Mouse (Mus musculus) stomach, postnatal 0 days (tissue): ENCODE measurements around the gene Ces1a. TPM values are rescaled to one million over a fixed set of nuclear protein-coding genes. Genes with fewer than 3 reads are reported as not detected.

Experiments used
- ATAC-seq: fragments of 200-750 bp; cut with Nextera tagmentation; 2 replicates; pipeline ENCODE4 v1.8.0; 2017; ENCODE audit not compliant: low FRiP score, low TSS enrichment
- DNase-seq: peaks from one replicate; pipeline ENCODE4 v3.0.0-alpha.2; 2016; ENCODE audit warnings: low spot score
- H3K27ac ChIP-seq: fragments of 300-500 bp; sonication (generic); replicated peaks from 2 replicates; pipeline ENCODE4 v1.5.1; 2014; ENCODE audit warnings: mild to moderate bottlenecking, control low read depth
- H3K27me3 ChIP-seq: fragments of 300-500 bp; sonication (generic); 2 replicates; pipeline ENCODE4 v1.6.1; 2014; ENCODE audit warnings: low read length; ENCODE audit not compliant: control insufficient read depth, insufficient read depth
- H3K36me3 ChIP-seq: fragments of 300-500 bp; sonication (generic); 2 replicates; pipeline ENCODE4 v1.6.1; 2014; ENCODE audit warnings: low read length, mixed read lengths; ENCODE audit not compliant: control insufficient read depth, insufficient read depth
- H3K4me1 ChIP-seq: fragments of 300-500 bp; sonication (generic); replicated peaks from 2 replicates; pipeline ENCODE4 v1.6.1; 2014; ENCODE audit warnings: antibody characterized with exemption; ENCODE audit not compliant: control insufficient read depth, insufficient read depth
- H3K4me2 ChIP-seq: fragments of 300-500 bp; sonication (generic); replicated peaks from 2 replicates; pipeline ENCODE4 v1.6.1; 2014; ENCODE audit warnings: low read depth, mild to moderate bottlenecking, control low read depth, moderate library complexity
- H3K4me3 ChIP-seq: fragments of 300-500 bp; sonication (generic); 2 replicates; pipeline ENCODE4 v1.5.1; 2014; ENCODE audit warnings: low read depth, low read length, control low read depth
- H3K9ac ChIP-seq: fragments of 300-500 bp; sonication (generic); 2 replicates; pipeline ENCODE4 v1.6.1; 2014; ENCODE audit warnings: mild to moderate bottlenecking, low read length, control low read depth, mixed read lengths
- H3K9me3 ChIP-seq: fragments of 300-500 bp; sonication (generic); 2 replicates; pipeline ENCODE4 v1.6.1; 2016; ENCODE audit warnings: low read length; ENCODE audit not compliant: control insufficient read depth
- CTCF ChIP-seq: IDR thresholded peaks from 2 replicates; pipeline ENCODE4 v1.5.1; 2016; ENCODE audit warnings: antibody characterized with exemption, low read depth, mild to moderate bottlenecking, moderate library complexity
- EP300 ChIP-seq: optimal IDR thresholded peaks from 2 replicates; pipeline ENCODE3; 2016; ENCODE audit warnings: antibody characterized with exemption
- WGBS: fragments of 180-500 bp; shearing (Covaris S2); extraction: QIAGEN DNeasy Blood & Tissue Kit; methylation state at CpG from one replicate; pipeline ENCODE4 v1.1.7; 2014; 5-methylcytosine and 5-hydroxymethylcytosine counted together
- polyA plus RNA-seq: library from polyadenylated mRNA; unstranded; fragments of >200 nt; fragmentation: Nextera tagmentation; extraction: Ambion mirVana; gene quantifications from 2 replicates; pipeline ENCODE4 v1.2.1, GENCODE M21; 2015

Gene Ces1a
- polyA plus RNA-seq, 1 experiment from 2014 or later, result not detected

DNA sequence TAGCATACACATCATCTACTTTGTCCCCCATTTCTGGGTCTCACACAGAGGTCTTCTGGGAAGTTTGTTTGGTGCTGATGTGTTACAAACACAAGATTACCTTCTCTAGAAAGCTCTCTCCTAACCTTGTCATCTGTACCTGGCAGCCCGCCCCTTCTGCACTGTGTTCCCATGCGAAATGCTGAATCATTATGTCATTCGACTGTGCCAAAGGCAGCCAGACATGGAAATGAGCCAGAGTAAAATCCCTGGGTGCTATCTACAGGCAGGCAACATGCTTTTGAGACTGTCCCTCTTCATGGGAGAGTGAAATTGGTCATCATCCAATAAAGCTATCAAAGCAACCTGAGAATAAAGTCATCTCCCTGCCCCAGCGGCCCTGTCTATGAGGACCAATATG, 27.3 kb upstream of the Ces1a start:
- WGBS, result 77% methylated on average over 4 of the region's 4 CpGs
- Histone ChIP-seq H3K27ac (no peak overlapping the region), H3K36me3 (no peaks in the 10 kb centered on the region), H3K4me2 (no peak overlapping the region), H3K9me3 (no peaks in the 10 kb centered on the region), H3K9ac (no peak overlapping the region), H3K27me3 (no peaks in the 10 kb centered on the region), H3K4me1 (no peaks in the 10 kb centered on the region), H3K4me3 (no peak overlapping the region)
- no peak for DNase-seq
- TF ChIP-seq CTCF (no peak), EP300 (no peak)
- ATAC-seq, result no peak

DNA sequence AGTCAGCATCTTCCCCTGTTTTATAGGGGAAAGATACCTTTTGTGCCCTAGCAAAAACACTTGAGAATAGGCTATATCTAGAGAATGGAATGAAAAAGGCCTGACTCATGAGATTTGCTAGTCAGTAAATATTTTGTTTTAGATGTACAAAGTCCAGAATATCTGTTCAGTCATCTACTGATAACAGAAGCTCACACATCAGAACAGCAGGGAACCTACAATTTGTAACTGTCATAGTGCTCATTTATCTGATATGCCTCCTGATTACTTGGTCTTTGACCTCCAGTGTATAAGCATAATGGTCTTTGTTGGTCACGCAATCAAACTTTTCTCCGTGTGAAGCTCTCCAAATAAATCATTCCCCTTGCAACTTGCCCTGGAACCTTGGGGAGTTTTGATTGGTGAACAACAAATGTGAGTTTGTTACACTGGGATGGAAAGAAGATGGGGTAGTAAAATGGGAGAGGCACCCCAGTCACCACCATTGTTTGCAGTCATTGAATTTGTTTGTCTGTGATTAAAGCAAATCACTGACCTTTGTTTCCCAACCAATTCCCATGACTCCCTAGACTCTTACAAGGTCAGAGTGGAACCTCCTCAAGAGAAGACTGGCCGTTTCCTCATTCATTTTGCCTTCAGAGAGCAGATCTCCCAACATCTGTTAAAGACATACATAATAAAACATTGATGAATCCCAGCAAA, 15.6 kb upstream of the Ces1a start:
- Histone ChIP-seq H3K4me3 (no peak overlapping the region), H3K36me3 (no peaks in the 10 kb centered on the region), H3K4me1 (no peaks in the 10 kb centered on the region), H3K27ac (no peak overlapping the region), H3K4me2 (no peak overlapping the region), H3K27me3 (no peaks in the 10 kb centered on the region), H3K9me3 (no peaks in the 10 kb centered on the region), H3K9ac (no peak overlapping the region)
- no peak for DNase-seq
- no peak for ATAC-seq
- WGBS, result 41% methylated on average over 3 of the region's 3 CpGs
- no peak for TF ChIP-seq CTCF

DNA sequence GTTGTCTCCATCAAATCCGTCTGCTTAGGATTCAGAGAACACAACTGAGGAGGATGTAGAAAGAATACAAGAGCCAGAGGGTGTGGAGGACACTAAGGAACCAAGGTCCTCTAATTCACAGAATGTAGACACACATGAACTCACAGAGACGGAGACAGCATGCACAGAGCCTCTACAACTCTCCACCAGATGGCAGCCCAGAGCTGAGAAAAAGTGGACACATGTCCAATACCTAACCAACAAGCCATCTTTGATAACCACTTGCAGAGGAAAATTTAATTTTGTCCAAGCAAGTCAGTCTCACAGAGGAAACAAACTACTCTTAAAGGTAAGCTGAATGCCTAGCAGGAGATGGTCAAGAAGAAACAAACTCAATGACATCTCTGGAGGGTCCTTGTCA, 11.2 kb upstream of the Ces1a start:
- Histone ChIP-seq H3K4me2 (no peak overlapping the region), H3K9me3 (no peaks in the 10 kb centered on the region), H3K4me1 (no peaks in the 10 kb centered on the region), H3K4me3 (no peak overlapping the region), H3K9ac (no peak overlapping the region), H3K27me3 (no peaks in the 10 kb centered on the region), H3K27ac (no peak overlapping the region), H3K36me3 (no peaks in the 10 kb centered on the region)
- DNase-seq (peak; percentile 81), ATAC-seq (0 out of 2 replicates have a peak, but pooled peaks have one; percentile 47)
- TF ChIP-seq CTCF (peak; percentile 91), EP300 (no peak)
- WGBS, result 5% methylated on average over 2 of the region's 2 CpGs

DNA sequence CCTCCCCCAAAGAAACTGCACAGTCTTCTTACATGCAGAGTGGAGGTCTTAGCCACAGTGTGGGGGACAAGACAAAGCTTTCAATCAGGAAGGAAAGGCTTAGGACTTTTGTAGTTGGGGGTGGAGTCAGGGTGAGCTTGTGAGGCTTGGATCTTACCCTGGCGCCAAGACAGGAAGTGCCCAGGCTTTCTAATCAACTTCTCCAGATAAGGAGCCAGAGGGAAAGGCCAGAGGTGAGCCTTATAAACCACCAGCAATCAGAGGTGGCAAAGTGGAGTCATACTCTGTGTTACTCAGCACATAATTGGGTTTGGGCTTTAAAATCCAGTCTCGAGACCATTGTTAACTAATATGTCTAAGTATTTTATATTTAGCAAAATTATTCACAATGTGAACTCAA, 7.2 kb upstream of the Ces1a start:
- Histone ChIP-seq H3K36me3 (no peaks in the 10 kb centered on the region), H3K4me2 (no peak overlapping the region), H3K9me3 (no peaks in the 10 kb centered on the region), H3K9ac (no peak overlapping the region), H3K4me1 (no peaks in the 10 kb centered on the region), H3K27ac (no peak overlapping the region), H3K27me3 (no peaks in the 10 kb centered on the region), H3K4me3 (no peak overlapping the region)
- ATAC-seq, result peak; percentile 57; the same call in 1 of the 2 replicates
- 36% methylated on average over 2 of the region's 2 CpGs for WGBS
- DNase-seq, result peak; percentile 24
- TF ChIP-seq EP300, result no peak
- TF ChIP-seq CTCF, result no peak

DNA sequence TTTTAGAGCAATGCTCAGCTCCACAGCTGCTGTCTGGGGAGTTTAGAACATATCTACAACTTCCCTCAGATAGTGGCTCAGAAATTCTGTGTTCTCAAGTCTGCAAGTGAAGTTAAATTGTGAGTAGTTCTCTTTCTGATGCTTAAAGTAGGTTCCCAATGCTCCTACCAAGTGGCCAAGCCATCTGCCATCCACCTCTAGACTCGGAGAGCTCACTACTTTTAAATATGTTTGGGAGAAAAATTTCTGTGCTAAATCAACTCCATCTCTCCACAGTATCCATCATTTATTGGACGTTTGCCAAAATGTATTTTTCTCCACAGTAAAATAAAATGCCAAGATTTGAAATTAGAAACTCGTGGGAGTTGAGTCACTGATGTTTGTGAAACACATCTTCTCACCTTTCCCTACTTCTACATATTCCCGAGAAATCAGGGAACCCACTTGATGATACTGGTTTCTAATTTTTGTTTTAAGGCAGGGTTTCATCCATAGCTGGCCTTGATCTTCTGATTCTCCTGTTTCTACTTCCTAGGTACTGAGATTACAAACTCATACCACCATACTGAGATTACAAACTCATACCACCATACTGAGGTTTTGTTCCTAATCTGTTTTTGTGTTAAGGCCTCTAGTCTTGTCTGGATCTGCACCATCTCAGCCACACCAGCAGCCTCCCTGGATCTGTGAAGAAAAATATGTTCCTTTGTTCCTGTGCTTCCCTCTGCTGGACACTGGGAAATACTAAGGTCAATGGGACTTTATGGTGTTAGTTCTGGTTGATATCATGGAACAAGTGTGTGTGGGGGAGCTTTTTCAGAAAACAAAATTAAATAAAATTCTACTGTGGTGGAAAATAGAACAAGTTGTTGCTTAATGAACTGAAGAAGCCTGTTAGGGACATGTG, 771 bp upstream of the Ces1a start:
- H3K9ac ChIP-seq, result no peak overlapping the region
- H3K36me3 ChIP-seq, result no peaks in the 10 kb centered on the region
- H3K4me3 ChIP-seq, result no peak overlapping the region
- no peak overlapping the region for H3K4me2 ChIP-seq
- no peak overlapping the region for H3K27ac ChIP-seq
- no peaks in the 10 kb centered on the region for H3K27me3 ChIP-seq
- no peaks in the 10 kb centered on the region for H3K9me3 ChIP-seq
- no peak for DNase-seq
- no peaks in the 10 kb centered on the region for H3K4me1 ChIP-seq
- TF ChIP-seq EP300 (no peak), CTCF (peak; percentile 54)
- 41% methylated on average over 4 of the region's 4 CpGs for WGBS
- no peak for ATAC-seq

DNA sequence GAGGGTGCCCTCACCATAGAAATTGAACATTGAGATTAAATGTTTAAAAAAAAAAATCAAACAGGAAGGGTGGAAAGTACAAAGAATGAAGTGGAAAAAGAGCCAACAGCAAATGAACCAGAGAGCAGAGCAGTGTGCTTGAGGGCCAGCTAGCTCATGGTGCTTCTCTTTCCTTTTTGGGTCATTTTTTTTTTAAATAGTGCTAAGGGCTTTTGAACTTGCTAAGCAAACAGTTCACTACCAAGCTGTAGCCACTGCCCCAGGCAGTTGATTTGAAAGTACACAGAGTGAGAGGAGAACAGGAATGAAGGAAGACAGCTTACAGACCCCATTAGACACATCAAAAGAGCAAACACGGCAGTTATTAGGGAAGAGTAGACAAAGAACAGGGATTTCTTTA, 4.9 kb downstream of the Ces1a start:
- no peak for ATAC-seq
- DNase-seq, result no peak
- no peaks in the 10 kb centered on the region for H3K9me3 ChIP-seq
- no peaks in the 10 kb centered on the region for H3K4me1 ChIP-seq
- no peak overlapping the region for H3K9ac ChIP-seq
- H3K27ac ChIP-seq, result no peak overlapping the region
- no peaks in the 10 kb centered on the region for H3K36me3 ChIP-seq
- no peak for TF ChIP-seq EP300
- no peak for TF ChIP-seq CTCF
- H3K27me3 ChIP-seq, result no peaks in the 10 kb centered on the region
- H3K4me3 ChIP-seq, result no peak overlapping the region
- H3K4me2 ChIP-seq, result no peak overlapping the region
- WGBS, result 23% methylated on average over 1 of the region's 1 CpGs
